In the genomic region with DNA sequence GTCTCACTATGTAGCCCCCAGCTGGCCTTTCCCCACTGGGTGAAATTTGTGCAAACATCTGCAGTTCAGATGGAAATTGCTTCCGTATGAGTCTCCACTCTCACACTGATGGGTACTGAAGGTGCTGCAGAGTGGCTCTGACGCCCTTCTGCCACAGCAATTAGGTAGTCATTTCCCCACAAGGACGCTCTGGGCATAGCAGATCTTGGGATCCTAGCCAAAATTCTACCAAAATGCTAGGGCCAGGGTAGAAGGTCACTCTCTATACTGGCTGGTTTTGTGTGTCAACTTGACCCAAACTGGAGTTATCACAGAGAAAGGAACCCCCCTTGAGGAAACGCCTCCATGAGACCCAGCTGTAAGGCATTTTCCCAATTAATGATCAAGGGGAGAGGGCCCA, we compare ENCODE assay signal across 30 mouse cellular contexts. TPM values are rescaled to one million over a fixed set of nuclear protein-coding genes. Genes with fewer than 3 reads are reported as not detected.
DNase-seq lines count a peak whose midpoint lies in the region; TF ChIP-seq lines count a peak whose summit lies in the region.
"Had no signal": no experiment of that assay in that cellular context is flagged by ENCODE, and none has a peak within 500 bp of the region (broad histone marks: within the 10 kb centered on the region; RNA-seq: fewer than 3 reads in every experiment).

No protein-coding gene starts in this region.

- no peaks in the 10 kb centered on the region for H3K27me3 ChIP-seq in myocyte (ENCODE audit: control insufficient read depth, insufficient read depth, insufficient read length)
- H3K27me3 ChIP-seq: CH12.LX; forebrain, embryonic 13.5 days; heart, embryonic 12.5 days; heart, embryonic 15.5 days; hindbrain, embryonic 13.5 days; intestine, embryonic 15.5 days; Patski had no signal

- no peak overlapping the region for H3K4me3 ChIP-seq in myocyte
- H3K4me3 ChIP-seq: forebrain, embryonic 10.5 days; forebrain, embryonic 13.5 days; gastrocnemius, adult 2 months; heart, embryonic 12.5 days; heart, embryonic 15.5 days; hindbrain, embryonic 10.5 days; hindbrain, embryonic 13.5 days; intestine, embryonic 15.5 days had no signal

- no peak for TF ChIP-seq POLR2A in myocyte (IDR thresholded peaks at IDR 0.05; ENCODE audit: insufficient read length, low read depth)

- no peak overlapping the region for H3ac ChIP-seq in myocyte (ENCODE audit: control insufficient read depth, insufficient read length)

- peaks cover 18% of the 10 kb centered on the region for H3K36me3 ChIP-seq in myocyte (ENCODE audit: control insufficient read depth, insufficient read depth)

- peak; percentile 73 for DNase-seq in adrenal gland, adult 2 months
- DNase-seq in adrenal gland, postnatal 25 days: no peak
- peak; percentile 31 for DNase-seq in ovary, adult 18-20 months (ENCODE audit: low spot score)
- DNase-seq in ovary, postnatal 10 days (ENCODE audit: low spot score): no peak
- no peak for DNase-seq in frontal cortex, postnatal 10 days (ENCODE audit: low spot score in 2 of 2)
- DNase-seq: B cell, adult 2 months; cerebellum, adult 18-20 months; cerebellum, adult 9-10 months; cerebellum, postnatal 14 days; gastrocnemius, adult 2 months; gastrocnemius, postnatal 25 days; heart, adult 18-20 months; heart, postnatal 10 days; heart, postnatal 36 days; kidney, adult 11 months had no signal

- no peak overlapping the region for H3K4me2 ChIP-seq in myocyte (ENCODE audit: low read depth)
- H3K4me2 ChIP-seq: forebrain, embryonic 13.5 days; heart, embryonic 12.5 days; heart, embryonic 15.5 days; hindbrain, embryonic 13.5 days; intestine, embryonic 15.5 days had no signal

- no peaks in the 10 kb centered on the region for H3K79me2 ChIP-seq in myocyte (ENCODE audit: control insufficient read depth, insufficient read depth)

TF ChIP-seq in myocyte, 11 proteins besides CTCF, POLR2A, EP300 and RAD21:
- TF ChIP-seq POLR2AphosphoS2 (IDR thresholded peaks at IDR 0.05; ENCODE audit: insufficient read length, low read depth) (peak; percentile 47), TCF12 (IDR thresholded peaks at IDR 0.05; ENCODE audit: insufficient read depth, poor library complexity, severe bottlenecking) (no peak)

RNA-seq across cellular contexts. Expression of a gene that starts 1.8 kb away (rescaled TPM):
- 10 to 100 TPM; 61.9 to 72.5 TPM for total RNA-seq in adrenal gland, adult 2 months (2021)
- 89.3 and 100 TPM in 2 replicates for polyA plus RNA-seq in adrenal gland, adult 2 months (2012; rRNA removed)
- total RNA-seq in adrenal gland, postnatal 25 days (2021): 68.5 and 85.2 TPM in 2 replicates
- 9.5 TPM for polyA plus RNA-seq in myocyte (2012; fragmentation: generic; extraction: Trizol)

RNA-seq across cellular contexts. Expression of a gene that starts 10.8 kb away (rescaled TPM):
- total RNA-seq in adrenal gland, adult 2 months (2021): not detected
- polyA plus RNA-seq in adrenal gland, adult 2 months (2012; rRNA removed): not detected in 2 replicates
- total RNA-seq in adrenal gland, postnatal 25 days (2021): not detected in 2 replicates
- not detected for polyA plus RNA-seq in myocyte (2012; fragmentation: generic; extraction: Trizol)
- total RNA-seq: CH12.LX; G1E; gastrocnemius, adult 2 months; gastrocnemius, postnatal 25 days; heart, adult 18-20 months; heart, postnatal 10 days; heart, postnatal 36 days had no signal
- polyA plus RNA-seq: embryonic facial prominence, embryonic 11.5 days; forebrain, embryonic 10.5 days; forebrain, embryonic 13.5 days; forebrain, embryonic 16.5 days; G1E; gonadal fat pad, adult 2 months; heart, embryonic 12.5 days; hindbrain, embryonic 10.5 days; hindbrain, embryonic 13.5 days; hindbrain, embryonic 16.5 days; Patski had no signal

RNA-seq across cellular contexts. Expression of a gene that starts 11.6 kb away (rescaled TPM):
- total RNA-seq in adrenal gland, adult 2 months (2021): 10 to 100 TPM; 19.4 to 22.6 TPM
- 14.9 and 18.9 TPM in 2 replicates for polyA plus RNA-seq in adrenal gland, adult 2 months (2012; rRNA removed)
- total RNA-seq in adrenal gland, postnatal 25 days (2021): 30.3 and 33.5 TPM in 2 replicates
- 7.0 TPM for polyA plus RNA-seq in myocyte (2012; fragmentation: generic; extraction: Trizol)

RNA-seq across cellular contexts. Expression of a gene that starts 12.3 kb away (rescaled TPM):
- 100 to 1,000 TPM; 395 to 540 TPM for total RNA-seq in adrenal gland, adult 2 months (2021)
- polyA plus RNA-seq in adrenal gland, adult 2 months (2012; rRNA removed): 136 and 147 TPM in 2 replicates
- 435 and 524 TPM in 2 replicates for total RNA-seq in adrenal gland, postnatal 25 days (2021)
- polyA plus RNA-seq in myocyte (2012; fragmentation: generic; extraction: Trizol): 125 TPM

RNA-seq across cellular contexts. Expression of a gene that starts 21.7 kb away (rescaled TPM):
- 1 to 10 TPM; 5.7 to 5.9 TPM for total RNA-seq in adrenal gland, adult 2 months (2021)
- 13.9 and 21.2 TPM in 2 replicates for polyA plus RNA-seq in adrenal gland, adult 2 months (2012; rRNA removed)
- total RNA-seq in adrenal gland, postnatal 25 days (2021): 5.8 and 6.1 TPM in 2 replicates
- polyA plus RNA-seq in myocyte (2012; fragmentation: generic; extraction: Trizol): not detected
- total RNA-seq: CH12.LX; G1E; gastrocnemius, postnatal 25 days; heart, adult 18-20 months; heart, postnatal 36 days had no signal
- polyA plus RNA-seq: G1E, Patski had no signal

Comparison
In these comparisons a context has a peak if more than half of its experiments do, and no peak if none do; other contexts are left out.
1. DNase-seq: peak in adrenal gland, adult 2 months (single experiment) and ovary, adult 18-20 months (single experiment); none in adrenal gland, postnatal 25 days (single experiment), ovary, postnatal 10 days (single experiment) and frontal cortex, postnatal 10 days (0 of 2).